8 mouse cellular contexts compared by ENCODE assay signal in the genomic region with DNA sequence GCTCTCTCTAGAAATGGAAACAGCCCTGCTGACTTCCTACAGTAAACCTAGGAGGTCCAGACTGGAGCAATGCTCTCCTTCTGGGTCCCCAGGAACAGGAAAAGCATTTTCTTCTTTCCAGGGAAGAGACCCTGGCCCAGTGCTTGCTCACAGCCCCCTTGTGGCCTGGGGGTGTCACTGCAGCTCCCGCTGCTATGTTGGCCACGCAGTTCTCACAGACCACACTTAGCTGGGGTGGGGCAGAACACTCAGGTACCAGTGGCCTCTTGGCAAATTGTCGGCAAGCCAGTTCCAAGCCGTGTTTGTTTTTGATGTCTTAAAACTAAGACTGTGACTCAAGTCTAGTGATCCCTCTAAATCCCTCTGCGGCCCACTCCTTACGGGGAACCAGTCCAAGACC. TPM values are rescaled to one million over a fixed set of nuclear protein-coding genes. Genes with fewer than 3 reads are reported as not detected.
DNase-seq lines count a peak whose midpoint lies in the region; ATAC-seq and TF ChIP-seq lines count a peak whose summit lies in the region.

No protein-coding gene starts in this region.

- DNase-seq in 416B (ENCODE audit: low read depth), result peak; percentile 19
- DNase-seq in adrenal gland, postnatal 36 days, result peak; percentile 79 to 84
- DNase-seq in naive thymus-derived CD4-positive, alpha-beta T cell, adult 2 months (ENCODE audit: low read depth), result peak; percentile 86

- no peak for TF ChIP-seq POLR2A in embryonic fibroblast, embryonic 13.5 days (IDR thresholded peaks at IDR 0.05; ENCODE audit: low read depth, low read length)

- peak; percentile 86 for TF ChIP-seq CTCF in embryonic fibroblast, embryonic 13.5 days (IDR thresholded peaks at IDR 0.05; ENCODE audit: borderline replicate concordance, insufficient read depth, low read length)

- peaks cover 2% of the 10 kb centered on the region; the same call in 1 of the 2 replicates for H3K36me3 ChIP-seq in heart, embryonic 11.5 days (ENCODE audit: control insufficient read depth, insufficient read depth, low read length)
- H3K36me3 ChIP-seq in kidney, embryonic 15.5 days, result no peaks in the 10 kb centered on the region
- 0 out of 2 replicates have a peak, but pooled peaks cover 5% of the 10 kb centered on the region for H3K36me3 ChIP-seq in liver, embryonic 12.5 days
- H3K36me3 ChIP-seq in stomach, embryonic 15.5 days, result no peaks in the 10 kb centered on the region

- H3K4me1 ChIP-seq in embryonic fibroblast, embryonic 13.5 days (ENCODE audit: control insufficient read depth, insufficient read depth, low read length), result peaks cover 2% of the 10 kb centered on the region; the same call in 1 of the 2 replicates
- H3K4me1 ChIP-seq in heart, embryonic 11.5 days (ENCODE audit: control insufficient read depth, insufficient read depth, low read length), result peaks cover 13% of the 10 kb centered on the region
- H3K4me1 ChIP-seq in kidney, embryonic 15.5 days, result peaks cover 38% of the 10 kb centered on the region
- peaks cover 29% of the 10 kb centered on the region for H3K4me1 ChIP-seq in liver, embryonic 12.5 days
- peaks cover 20% of the 10 kb centered on the region; the same call in 1 of the 2 replicates for H3K4me1 ChIP-seq in stomach, embryonic 15.5 days

- no peaks in the 10 kb centered on the region for H3K9me3 ChIP-seq in heart, embryonic 11.5 days (replicated peaks; ENCODE audit: control insufficient read depth, low read length)
- H3K9me3 ChIP-seq in kidney, embryonic 15.5 days (replicated peaks), result no peaks in the 10 kb centered on the region
- H3K9me3 ChIP-seq in liver, embryonic 12.5 days (replicated peaks), result no peaks in the 10 kb centered on the region
- no peaks in the 10 kb centered on the region for H3K9me3 ChIP-seq in stomach, embryonic 15.5 days

- no peak overlapping the region for H3K27ac ChIP-seq in embryonic fibroblast, embryonic 13.5 days (ENCODE audit: insufficient read depth, low read length)
- H3K27ac ChIP-seq in heart, embryonic 11.5 days (ENCODE audit: low read depth, low read length), result no peak overlapping the region
- no peak overlapping the region for H3K27ac ChIP-seq in kidney, embryonic 15.5 days
- H3K27ac ChIP-seq in liver, embryonic 12.5 days, result no peak overlapping the region
- no peak overlapping the region for H3K27ac ChIP-seq in stomach, embryonic 15.5 days

- no peaks in the 10 kb centered on the region for H3K27me3 ChIP-seq in heart, embryonic 11.5 days (ENCODE audit: control insufficient read depth, insufficient read depth, low read length)
- H3K27me3 ChIP-seq in kidney, embryonic 15.5 days, result peaks cover 21% of the 10 kb centered on the region
- H3K27me3 ChIP-seq in liver, embryonic 12.5 days (replicated peaks), result peaks cover 72% of the 10 kb centered on the region
- peaks cover 37% of the 10 kb centered on the region for H3K27me3 ChIP-seq in stomach, embryonic 15.5 days (replicated peaks)

- peak overlapping the region; percentile 68 for H3K4me3 ChIP-seq in embryonic fibroblast, embryonic 13.5 days (ENCODE audit: insufficient read depth, low read length)
- H3K4me3 ChIP-seq in heart, embryonic 11.5 days (ENCODE audit: low read depth, low read length), result peak overlapping the region; percentile 71
- H3K4me3 ChIP-seq in kidney, embryonic 15.5 days (replicated peaks), result peak overlapping the region; percentile 61
- peak overlapping the region; percentile 64 for H3K4me3 ChIP-seq in liver, embryonic 12.5 days
- peak overlapping the region; percentile 65; the same call in 1 of the 2 replicates for H3K4me3 ChIP-seq in stomach, embryonic 15.5 days (replicated peaks)

- peak overlapping the region; percentile 84 for H3K9ac ChIP-seq in heart, embryonic 11.5 days (ENCODE audit: low read depth, low read length)
- H3K9ac ChIP-seq in kidney, embryonic 15.5 days, result no peak overlapping the region
- no peak overlapping the region for H3K9ac ChIP-seq in liver, embryonic 12.5 days
- H3K9ac ChIP-seq in stomach, embryonic 15.5 days, result no peak overlapping the region

- ATAC-seq in heart, embryonic 11.5 days (replicated peaks; ENCODE audit: insufficient number of reproducible peaks, low FRiP score, low TSS enrichment), result no peak
- ATAC-seq in kidney, embryonic 15.5 days (replicated peaks; ENCODE audit: low FRiP score), result no peak
- no peak for ATAC-seq in liver, embryonic 12.5 days
- ATAC-seq in stomach, embryonic 15.5 days (ENCODE audit: insufficient read depth, low FRiP score, low read depth), result no peak

- 27% methylated on average over 6 of the region's 6 CpGs for WGBS in heart, embryonic 11.5 days (ENCODE audit: insufficient replicate concordance)
- WGBS in kidney, embryonic 15.5 days, result 32% methylated on average over 6 of the region's 6 CpGs
- WGBS in liver, embryonic 12.5 days (ENCODE audit: insufficient replicate concordance), result 30% methylated on average over 6 of the region's 6 CpGs
- 26% methylated on average over 6 of the region's 6 CpGs for WGBS in stomach, embryonic 15.5 days

- peak overlapping the region; percentile 96 for H3K4me2 ChIP-seq in heart, embryonic 11.5 days
- H3K4me2 ChIP-seq in kidney, embryonic 15.5 days, result peak overlapping the region; percentile 98
- H3K4me2 ChIP-seq in liver, embryonic 12.5 days, result peak overlapping the region; percentile 96
- H3K4me2 ChIP-seq in stomach, embryonic 15.5 days, result peak overlapping the region; percentile 100

RNA-seq across cellular contexts. Expression of a gene that starts 2.2 kb away (rescaled TPM):
- 10 to 100 TPM; 18.5 to 24.7 TPM for total RNA-seq in adrenal gland, postnatal 36 days (2021)
- polyA plus RNA-seq in embryonic fibroblast, embryonic 13.5 days (2011; ENCODE audit: insufficient read length, low read depth, missing spikeins), result 23.4 and 26.7 TPM in 2 replicates
- 8.6 and 9.3 TPM in 2 replicates for polyA plus RNA-seq in heart, embryonic 11.5 days (2014; fragmentation: Nextera tagmentation; extraction: Ambion mirVana)
- 4.3 and 5.1 TPM in 2 replicates for polyA plus RNA-seq in kidney, embryonic 15.5 days (2015; fragmentation: Nextera tagmentation; extraction: Ambion mirVana)
- polyA plus RNA-seq in liver, embryonic 12.5 days (2016; fragmentation: Nextera tagmentation; extraction: Ambion mirVana), result 3.2 and 3.5 TPM in 2 replicates
- 2.5 and 3.1 TPM in 2 replicates for polyA plus RNA-seq in stomach, embryonic 15.5 days (2015; fragmentation: Nextera tagmentation; extraction: Ambion mirVana)

Comparison
In these comparisons a context has a peak if more than half of its experiments do, and no peak if none do; other contexts are left out.
1. DNase-seq: peak in every context shown above with its lines; median percentile 86 in naive thymus-derived CD4-positive, alpha-beta T cell, adult 2 months; 82 in adrenal gland, postnatal 36 days; 19 in 416B.